Comparison of ENCODE assay signal across 8 mouse cellular contexts in genomic region chr7:134679314-134680158, GRCm38 (mm10). TPM values are rescaled to one million over a fixed set of nuclear protein-coding genes. Genes with fewer than 3 reads are reported as not detected.
DNase-seq lines count a peak whose midpoint lies in the region; ATAC-seq and TF ChIP-seq lines count a peak whose summit lies in the region.

No protein-coding gene starts in this region.

- TF ChIP-seq CTCF in ES-Bruce4 (IDR thresholded peaks at IDR 0.05; ENCODE audit: low read depth, low read length) = no peak

- 69% methylated on average over 13 of the region's 13 CpGs for WGBS in heart, embryonic 10.5 days
- 57% methylated on average over 13 of the region's 13 CpGs for WGBS in embryonic facial prominence, embryonic 11.5 days

- peaks cover 10% of the 10 kb centered on the region; the same call in 1 of the 2 replicates for H3K36me3 ChIP-seq in heart, embryonic 10.5 days
- H3K36me3 ChIP-seq in ES-Bruce4 (ENCODE audit: control insufficient read depth, insufficient read depth, low read length, poor library complexity, severe bottlenecking) = no peaks in the 10 kb centered on the region
- H3K36me3 ChIP-seq in embryonic facial prominence, embryonic 11.5 days (replicated peaks; ENCODE audit: control insufficient read depth, insufficient read depth, low read depth, low read length) = no peaks in the 10 kb centered on the region; the same call in 1 of the 2 replicates

- H3K9ac ChIP-seq in ES-Bruce4 (ENCODE audit: low read depth, poor library complexity, severe bottlenecking) = 0 out of 2 replicates have a peak overlapping the region, but pooled peaks have one; percentile 2
- H3K9ac ChIP-seq in embryonic facial prominence, embryonic 11.5 days (replicated peaks; ENCODE audit: low read length) = no peak overlapping the region

- no peak overlapping the region for H3K4me2 ChIP-seq in embryonic facial prominence, embryonic 11.5 days (ENCODE audit: low read depth, low read length)

- TF ChIP-seq POLR2A in ES-Bruce4 (IDR thresholded peaks at IDR 0.05; ENCODE audit: insufficient read depth, low read length) = no peak

- no peaks in the 10 kb centered on the region for H3K9me3 ChIP-seq in heart, embryonic 10.5 days
- H3K9me3 ChIP-seq in ES-Bruce4 (replicated peaks; ENCODE audit: control insufficient read depth, insufficient read depth, low read length, poor library complexity, severe bottlenecking) = no peaks in the 10 kb centered on the region
- H3K9me3 ChIP-seq in embryonic facial prominence, embryonic 11.5 days (replicated peaks; ENCODE audit: control insufficient read depth, low read length) = no peaks in the 10 kb centered on the region

- H3K27me3 ChIP-seq in heart, embryonic 10.5 days (ENCODE audit: insufficient read depth, poor library complexity, severe bottlenecking) = no peaks in the 10 kb centered on the region
- no peaks in the 10 kb centered on the region for H3K27me3 ChIP-seq in ES-Bruce4 (ENCODE audit: control insufficient read depth, insufficient read depth, low read length, poor library complexity, severe bottlenecking)
- no peaks in the 10 kb centered on the region for H3K27me3 ChIP-seq in embryonic facial prominence, embryonic 11.5 days (ENCODE audit: control insufficient read depth, insufficient read depth, low read length)

- no peak overlapping the region for H3K27ac ChIP-seq in heart, embryonic 10.5 days
- H3K27ac ChIP-seq in ES-Bruce4 (ENCODE audit: insufficient read depth, low read length) = peak overlapping the region; percentile 88
- 0 out of 2 replicates have a peak overlapping the region, but pooled peaks have one; percentile 7 for H3K27ac ChIP-seq in embryonic facial prominence, embryonic 11.5 days (replicated peaks; ENCODE audit: low read depth, low read length)

- DNase-seq in heart, adult 11 months = peak; percentile 92
- DNase-seq in heart, embryonic 10.5 days (ENCODE audit: low spot score) = no peak
- DNase-seq in embryonic facial prominence, embryonic 11.5 days (ENCODE audit: low spot score) = no peak
- peak; percentile 36 for DNase-seq in kidney, adult 9 months
- no peak for DNase-seq in natural killer cell, adult 2 months (ENCODE audit: low spot score in 2 of 2)
- DNase-seq in thymus, postnatal 10 days (ENCODE audit: low spot score in 2 of 2) = no peak
- DNase-seq in spleen, postnatal 36 days (ENCODE audit: low spot score in 2 of 2) = no peak

- no peak for ATAC-seq in embryonic facial prominence, embryonic 11.5 days (replicated peaks; ENCODE audit: insufficient number of reproducible peaks, low FRiP score, low TSS enrichment, low read depth)

- H3K4me3 ChIP-seq in heart, embryonic 10.5 days = no peak overlapping the region
- H3K4me3 ChIP-seq in ES-Bruce4 (ENCODE audit: low read depth, low read length) = no peak overlapping the region; the same call in 1 of the 2 replicates
- H3K4me3 ChIP-seq in embryonic facial prominence, embryonic 11.5 days (ENCODE audit: low read depth, low read length) = no peak overlapping the region

- TF ChIP-seq EP300 in ES-Bruce4 (IDR thresholded peaks at IDR 0.05; ENCODE audit: insufficient read depth, low read depth, low read length) = peak; percentile 97

- peaks cover 43% of the 10 kb centered on the region for H3K4me1 ChIP-seq in heart, embryonic 10.5 days
- peaks cover 15% of the 10 kb centered on the region for H3K4me1 ChIP-seq in ES-Bruce4 (ENCODE audit: control insufficient read depth, insufficient read depth, low read length)
- H3K4me1 ChIP-seq in embryonic facial prominence, embryonic 11.5 days (ENCODE audit: control insufficient read depth, insufficient read depth, low read length) = no peaks in the 10 kb centered on the region

RNA-seq across cellular contexts. Expression of gene Dock1, which starts 9.1 kb away (rescaled TPM):
- polyA plus RNA-seq in heart, embryonic 10.5 days (2016; fragmentation: Nextera tagmentation; extraction: Ambion mirVana) = 24.7 and 25.6 TPM in 2 replicates
- polyA plus RNA-seq in ES-Bruce4 (2011; ENCODE audit: insufficient read depth, insufficient read length, low read depth, missing spikeins) = 51.2 and 54.8 TPM in 2 replicates
- 39.2 and 44.2 TPM in 2 replicates for polyA plus RNA-seq in embryonic facial prominence, embryonic 11.5 days (2014; fragmentation: Nextera tagmentation; extraction: Ambion mirVana)

Comparison
In these comparisons a context has a peak if more than half of its experiments do, and no peak if none do; other contexts are left out.
1. DNase-seq: peak in heart, adult 11 months (single experiment) and kidney, adult 9 months (single experiment); none in heart, embryonic 10.5 days (single experiment), embryonic facial prominence, embryonic 11.5 days (single experiment), natural killer cell, adult 2 months (0 of 2), thymus, postnatal 10 days (0 of 2) and spleen, postnatal 36 days (0 of 2).